Mouse (Mus musculus) spleen, adult 2 months (tissue): ENCODE data around the gene Klrc3. TPM values are rescaled to one million over a fixed set of nuclear protein-coding genes. Genes with fewer than 3 reads are reported as not detected.
A peak's percentile ranks its signal among the peaks of the same experiment; 100 is the strongest.

Source experiments
- DNase-seq, 2 experiments: peaks; one replicate each; pipeline versions ENCODE4 v3.0.0 to v3.0.0-alpha.2; 2012 to 2021; ENCODE audit warnings: low spot score in 2 of 2, low read depth in 1 of 2
- H3K27ac ChIP-seq: fragments of 200-500 bp; 2 replicates; pipeline ENCODE4 v1.5.1; 2012; ENCODE audit warnings: low read length, inconsistent platforms; ENCODE audit not compliant: insufficient read depth
- H3K27me3 ChIP-seq: fragments of 200-500 bp; 2 replicates; pipeline ENCODE4 v1.6.1; 2012; ENCODE audit warnings: mild to moderate bottlenecking, moderate library complexity, low read length, inconsistent platforms; ENCODE audit not compliant: control insufficient read depth, insufficient read depth
- H3K36me3 ChIP-seq: fragments of 200-500 bp; 2 replicates; pipeline ENCODE4 v1.6.1; 2012; ENCODE audit warnings: mild to moderate bottlenecking, low read length, inconsistent platforms; ENCODE audit not compliant: control insufficient read depth, insufficient read depth
- H3K4me1 ChIP-seq: fragments of 200-500 bp; 2 replicates; pipeline ENCODE4 v1.6.1; 2011; ENCODE audit warnings: inconsistent platforms; ENCODE audit not compliant: control insufficient read depth, insufficient read depth, insufficient read length
- H3K4me3 ChIP-seq: fragments of 200-500 bp; 2 replicates; pipeline ENCODE4 v1.5.1; 2011; ENCODE audit warnings: mild to moderate bottlenecking, inconsistent platforms; ENCODE audit not compliant: insufficient read depth, insufficient read length; ENCODE audit errors: extremely low read depth
- CTCF ChIP-seq: fragments of 200-500 bp; IDR thresholded peaks from 2 replicates; pipeline ENCODE4 v1.5.1; 2011; ENCODE audit warnings: mild to moderate bottlenecking, inconsistent platforms; ENCODE audit not compliant: insufficient read depth, insufficient read length, insufficient replicate concordance; ENCODE audit errors: extremely low read depth
- POLR2A ChIP-seq: fragments of 200-500 bp; IDR thresholded peaks from 2 replicates; pipeline ENCODE4 v1.6.1; 2011; ENCODE audit warnings: low read depth, low read length, inconsistent platforms
- WGBS: fragments of 180-500 bp; shearing (Covaris S2); methylation state at CpG from one replicate; pipeline ENCODE4 v1.1.7; 2018; 5-methylcytosine and 5-hydroxymethylcytosine counted together
- polyA plus RNA-seq: library from polyadenylated mRNA; depleted of rRNA; stranded (reverse); fragments of >200 nt; gene quantifications from 2 replicates; pipeline ENCODE4 v1.2.3, GENCODE M21; 2012; rRNA removed

The Klrc3 gene
- polyA plus RNA-seq, 1 experiment = 0.63 TPM

DNA sequence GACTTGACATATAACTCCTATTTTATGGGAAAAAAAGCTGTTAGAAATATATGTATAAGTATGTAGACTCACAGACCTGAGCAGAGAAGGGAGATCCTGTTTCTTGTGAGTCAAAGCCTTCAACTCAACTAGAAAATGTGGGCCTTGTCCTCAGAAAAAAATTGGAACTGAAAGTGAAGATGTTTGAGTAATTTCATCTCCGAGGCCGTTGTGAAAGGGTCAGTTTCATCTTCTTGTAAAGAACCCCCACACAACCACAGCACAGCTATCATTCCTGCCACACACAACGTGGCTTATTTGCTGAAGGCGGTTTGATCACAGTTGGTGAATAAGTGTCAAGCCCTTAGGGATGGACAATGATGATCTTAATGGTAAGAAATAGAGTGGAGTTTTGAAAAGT is 19.4 kb downstream of the Klrc3 start, which contains the start of gene Klrk1:
TSS of gene Klrk1 (minus strand) at position 130 of the 400 bp plus-strand sequence.
- DNase-seq = no peak
- no peaks in the 10 kb centered on the region for H3K36me3 ChIP-seq
- TF ChIP-seq CTCF = no peak
- TF ChIP-seq POLR2A = no peak
- 67% methylated on average over 4 of the region's 4 CpGs for WGBS
- no peaks in the 10 kb centered on the region for H3K4me1 ChIP-seq
- no peak within 1 kb of the TSS for H3K27ac ChIP-seq
- H3K27me3 ChIP-seq = no peaks in the 10 kb centered on the region
- no peak within 1 kb of the TSS for H3K4me3 ChIP-seq

DNA sequence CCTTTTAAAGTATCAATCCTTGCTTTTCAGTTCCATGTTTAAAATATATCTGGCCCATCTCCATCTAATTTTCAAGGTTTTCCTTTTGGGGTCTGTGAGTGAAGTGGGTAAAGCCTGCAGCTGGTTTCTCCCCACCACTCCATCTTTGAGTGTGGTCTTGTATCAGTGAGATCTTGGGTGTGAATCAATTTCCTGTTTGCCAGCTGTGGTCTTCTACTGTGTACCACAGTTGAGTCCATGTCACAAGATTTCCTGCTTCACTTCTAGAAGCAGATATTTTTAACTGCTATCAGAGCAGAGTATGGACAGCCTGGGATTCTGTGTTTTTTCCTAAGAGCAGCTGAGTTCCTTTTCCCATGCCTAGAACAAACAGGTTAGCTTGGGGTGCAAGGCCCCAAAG is 34.8 kb downstream of the Klrc3 start:
- H3K36me3 ChIP-seq = no peaks in the 10 kb centered on the region
- H3K4me3 ChIP-seq = no peak overlapping the region
- TF ChIP-seq CTCF = no peak
- no peak for TF ChIP-seq POLR2A
- H3K4me1 ChIP-seq = peaks cover 3% of the 10 kb centered on the region
- DNase-seq = peak; percentile 15 to 36
- peak overlapping the region; percentile 59; the same call in 1 of the 2 replicates for H3K27ac ChIP-seq
- H3K27me3 ChIP-seq = no peaks in the 10 kb centered on the region

DNA sequence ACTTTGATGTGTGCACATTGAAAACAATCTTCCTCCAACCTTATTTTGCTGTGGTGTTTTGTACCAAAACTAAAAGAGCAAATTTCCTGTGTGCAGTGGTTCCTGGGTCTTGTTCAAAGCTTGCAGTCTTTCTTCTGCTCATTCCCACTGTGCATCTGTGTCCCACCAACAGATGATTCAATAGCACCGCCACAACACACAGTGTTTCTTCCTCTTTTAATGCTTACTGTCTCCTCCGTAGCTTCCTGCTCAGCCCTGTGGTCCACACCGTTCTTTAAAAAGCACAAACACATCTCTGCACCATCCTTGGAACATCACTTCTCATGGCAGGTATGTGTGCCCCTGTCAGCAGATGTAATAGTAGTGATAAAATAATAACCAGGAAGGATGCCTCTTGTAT is 51.6 kb downstream of the Klrc3 start, which contains the start of gene Klrd1:
TSS of gene Klrd1 (plus strand) at position 275 of the 400 bp plus-strand sequence.
- Histone ChIP-seq H3K4me3 (peak within 1 kb of the TSS; percentile 13; the same call in 1 of the 2 replicates), H3K27me3 (no peaks in the 10 kb centered on the region), H3K27ac (peak within 1 kb of the TSS; percentile 48; the same call in 1 of the 2 replicates), H3K36me3 (no peaks in the 10 kb centered on the region), H3K4me1 (no peaks in the 10 kb centered on the region)
- TF ChIP-seq CTCF = no peak
- TF ChIP-seq POLR2A = no peak
- 6% methylated on average over 3 of the region's 3 CpGs for WGBS
- DNase-seq = peak; percentile 14 to 17

Other genes starting within 250 kb of the Klrc3 start
- gene Clec1b, start 246.0 kb downstream of the Klrc3 start, polyA plus RNA-seq = 5.5 and 9.6 TPM in 2 replicates
- 5.4 and 8.7 TPM in 2 replicates for gene Clec9a, start 234.5 kb downstream of the Klrc3 start, polyA plus RNA-seq
- 0.47 and 0.51 TPM in 2 replicates for gene Clec1a, start 191.3 kb downstream of the Klrc3 start, polyA plus RNA-seq
- 0.06 and 0.08 TPM in 2 replicates for gene Olr1, start 136.2 kb downstream of the Klrc3 start, polyA plus RNA-seq
- not detected in 2 replicates for gene Tmem52b, start 130.8 kb downstream of the Klrc3 start, polyA plus RNA-seq
- 17.6 and 19.9 TPM in 2 replicates for gene Gabarapl1, start 110.2 kb downstream of the Klrc3 start, polyA plus RNA-seq
- gene Klre1, start 65.4 kb downstream of the Klrc3 start, polyA plus RNA-seq = 1.6 and 2.6 TPM in 2 replicates
- gene Klrd1, start 51.6 kb downstream of the Klrc3 start, polyA plus RNA-seq = 1.2 and 2.5 TPM in 2 replicates
- 1.1 and 2.1 TPM in 2 replicates for gene Klrk1, start 19.5 kb downstream of the Klrc3 start, polyA plus RNA-seq
- gene Klrc2, start 17.4 kb upstream of the Klrc3 start, polyA plus RNA-seq = 0.74 and 0.88 TPM in 2 replicates
- 1.7 and 2.9 TPM in 2 replicates for gene Klrc1, start 35.6 kb upstream of the Klrc3 start, polyA plus RNA-seq
- gene Klri1, start 73.8 kb upstream of the Klrc3 start, polyA plus RNA-seq = 0.53 and 0.74 TPM in 2 replicates
- 0.40 and 0.83 TPM in 2 replicates for gene Klri2, start 97.1 kb upstream of the Klrc3 start, polyA plus RNA-seq
- not detected in 2 replicates for gene Gm156, start 140.9 kb upstream of the Klrc3 start, polyA plus RNA-seq
- not detected in 2 replicates for gene Gm17631, start 219.3 kb upstream of the Klrc3 start, polyA plus RNA-seq
- 0.26 and 0.52 TPM in 2 replicates for gene Klra17, start 233.3 kb upstream of the Klrc3 start, polyA plus RNA-seq